Mouse (Mus musculus) limb, embryonic 12.5 days (tissue): ENCODE measurements around the gene Myf5. TPM values are rescaled to one million over a fixed set of nuclear protein-coding genes. Genes with fewer than 3 reads are reported as not detected.

ENCODE experiments used
- ATAC-seq: fragments of 200-750 bp; cut with Nextera tagmentation; 2 replicates; pipeline ENCODE4 v1.8.0; 2017; ENCODE audit warnings: low read depth, moderate TSS enrichment; ENCODE audit not compliant: insufficient number of reproducible peaks, insufficient read depth, low FRiP score, low TSS enrichment
- H3K27ac ChIP-seq: fragments of 300-500 bp; sonication (generic); 2 replicates; pipeline ENCODE4 v1.5.1; 2016; ENCODE audit warnings: mild to moderate bottlenecking, moderate library complexity
- H3K27me3 ChIP-seq: fragments of 300-500 bp; sonication (generic); 2 replicates; pipeline ENCODE4 v1.6.1; 2016; ENCODE audit warnings: mild to moderate bottlenecking, moderate library complexity
- H3K36me3 ChIP-seq: fragments of 300-500 bp; sonication (generic); 2 replicates; pipeline ENCODE4 v1.6.1; 2016; ENCODE audit warnings: mild to moderate bottlenecking, moderate library complexity
- H3K4me1 ChIP-seq: fragments of 300-500 bp; sonication (generic); replicated peaks from 2 replicates; pipeline ENCODE4 v1.6.1; 2016
- H3K4me2 ChIP-seq: fragments of 300-500 bp; sonication (generic); 2 replicates; pipeline ENCODE4 v1.6.1; 2016; ENCODE audit warnings: mild to moderate bottlenecking, moderate library complexity
- H3K4me3 ChIP-seq: fragments of 300-500 bp; sonication (generic); replicated peaks from 2 replicates; pipeline ENCODE4 v1.5.1; 2016; ENCODE audit warnings: mild to moderate bottlenecking
- H3K9ac ChIP-seq: fragments of 300-500 bp; sonication (generic); replicated peaks from 2 replicates; pipeline ENCODE4 v1.6.1; 2016; ENCODE audit warnings: mild to moderate bottlenecking, moderate library complexity
- H3K9me3 ChIP-seq: fragments of 300-500 bp; sonication (generic); 2 replicates; pipeline ENCODE4 v1.6.1; 2016; ENCODE audit warnings: mild to moderate bottlenecking, moderate library complexity
- WGBS: fragments of 180-500 bp; shearing (Covaris S2); methylation state at CpG from one replicate; pipeline ENCODE4 v1.1.7; 2016; 5-methylcytosine and 5-hydroxymethylcytosine counted together
- polyA plus RNA-seq: library from polyadenylated mRNA; unstranded; fragments of >200 nt; fragmentation: Nextera tagmentation; extraction: Ambion mirVana; gene quantifications from 2 replicates; pipeline ENCODE4 v1.2.1, GENCODE M21; 2016

Myf5 gene
- 13.3 and 14.2 TPM in 2 replicates for polyA plus RNA-seq

GRCm38 (mm10) chr10:107485870-107486269 is at the start of gene Myf5:
Myf5 (minus strand) TSS chr10:107486134.
- Histone ChIP-seq H3K9ac (no peak within 1 kb of the TSS), H3K36me3 (no peaks in the 10 kb centered on the region), H3K27me3 (peaks cover 32% of the 10 kb centered on the region), H3K4me1 (peaks cover 10% of the 10 kb centered on the region; the same call in 1 of the 2 replicates), H3K4me3 (peak within 1 kb of the TSS; percentile 18; the same call in 1 of the 2 replicates), H3K4me2 (peak within 1 kb of the TSS; percentile 9; the same call in 1 of the 2 replicates), H3K27ac (0 out of 2 replicates have a peak within 1 kb of the TSS, but pooled peaks have one; percentile 29), H3K9me3 (no peaks in the 10 kb centered on the region)
- WGBS, result 28% methylated on average over 8 of the region's 8 CpGs
- 0 out of 2 replicates have a peak, but pooled peaks have one; percentile 45 for ATAC-seq

GRCm38 (mm10) chr10:107528758-107529157 is 42.8 kb upstream of the Myf5 start:
- no peak overlapping the region for H3K27ac ChIP-seq
- WGBS, result 75% methylated on average over 1 of the region's 1 CpGs
- ATAC-seq, result no peak
- H3K27me3 ChIP-seq, result no peaks in the 10 kb centered on the region
- H3K36me3 ChIP-seq, result no peaks in the 10 kb centered on the region
- no peaks in the 10 kb centered on the region for H3K4me1 ChIP-seq
- H3K9me3 ChIP-seq, result no peaks in the 10 kb centered on the region
- H3K9ac ChIP-seq, result no peak overlapping the region
- H3K4me3 ChIP-seq, result no peak overlapping the region
- no peak overlapping the region for H3K4me2 ChIP-seq

- Histone ChIP-seq H3K9ac (no peak overlapping the region), H3K27ac (no peak overlapping the region), H3K36me3 (no peaks in the 10 kb centered on the region), H3K4me1 (no peaks in the 10 kb centered on the region), H3K4me3 (no peak overlapping the region), H3K4me2 (no peak overlapping the region), H3K27me3 (no peaks in the 10 kb centered on the region), H3K9me3 (no peaks in the 10 kb centered on the region)
- ATAC-seq, result no peak
- 75% methylated on average over 5 of the region's 5 CpGs for WGBS
These were observed 33.3 kb upstream of the Myf5 start for GRCm38 (mm10) chr10:107519216-107519615.

- H3K4me3 ChIP-seq, result no peak overlapping the region
- ATAC-seq, result no peak
- no peaks in the 10 kb centered on the region for H3K36me3 ChIP-seq
- H3K4me1 ChIP-seq, result no peaks in the 10 kb centered on the region
- no peak overlapping the region for H3K27ac ChIP-seq
- H3K27me3 ChIP-seq, result no peaks in the 10 kb centered on the region
- H3K9me3 ChIP-seq, result no peaks in the 10 kb centered on the region
- no peak overlapping the region for H3K9ac ChIP-seq
- WGBS, result 76% methylated on average over 7 of the region's 7 CpGs
- no peak overlapping the region for H3K4me2 ChIP-seq
These were observed 30.7 kb upstream of the Myf5 start for GRCm38 (mm10) chr10:107516641-107517040.

GRCm38 (mm10) chr10:107514735-107515134 is 28.8 kb upstream of the Myf5 start:
- H3K9ac ChIP-seq, result no peak overlapping the region
- WGBS, result 39% methylated on average over 7 of the region's 7 CpGs

GRCm38 (mm10) chr10:107506397-107506796 is 20.5 kb upstream of the Myf5 start:
- Histone ChIP-seq H3K4me3 (no peak overlapping the region), H3K27ac (no peak overlapping the region), H3K4me2 (no peak overlapping the region), H3K36me3 (no peaks in the 10 kb centered on the region), H3K27me3 (no peaks in the 10 kb centered on the region), H3K4me1 (no peaks in the 10 kb centered on the region), H3K9ac (no peak overlapping the region), H3K9me3 (no peaks in the 10 kb centered on the region)
- no peak for ATAC-seq
- 64% methylated on average over 2 of the region's 2 CpGs for WGBS

More at GRCm38 (mm10) chr10:107514735-107515134, 28.8 kb upstream of the Myf5 start:
- no peak for ATAC-seq
- Histone ChIP-seq H3K4me2 (no peak overlapping the region), H3K27ac (no peak overlapping the region), H3K36me3 (no peaks in the 10 kb centered on the region), H3K4me1 (no peaks in the 10 kb centered on the region), H3K27me3 (no peaks in the 10 kb centered on the region), H3K4me3 (no peak overlapping the region), H3K9me3 (no peaks in the 10 kb centered on the region)

GRCm38 (mm10) chr10:107503430-107503829 is 17.5 kb upstream of the Myf5 start:
- no peak for ATAC-seq
- WGBS, result 84% methylated on average over 4 of the region's 4 CpGs

GRCm38 (mm10) chr10:107502193-107502592 is 16.3 kb upstream of the Myf5 start:
- Histone ChIP-seq H3K4me1 (no peaks in the 10 kb centered on the region), H3K4me2 (no peak overlapping the region), H3K9me3 (no peaks in the 10 kb centered on the region), H3K27ac (no peak overlapping the region), H3K36me3 (no peaks in the 10 kb centered on the region), H3K9ac (no peak overlapping the region), H3K27me3 (no peaks in the 10 kb centered on the region), H3K4me3 (no peak overlapping the region)
- 87% methylated on average over 7 of the region's 7 CpGs for WGBS
- ATAC-seq, result no peak

More at GRCm38 (mm10) chr10:107503430-107503829, 17.5 kb upstream of the Myf5 start:
- no peaks in the 10 kb centered on the region for H3K4me1 ChIP-seq
- H3K27me3 ChIP-seq, result no peaks in the 10 kb centered on the region
- H3K27ac ChIP-seq, result no peak overlapping the region
- H3K36me3 ChIP-seq, result no peaks in the 10 kb centered on the region
- H3K4me2 ChIP-seq, result no peak overlapping the region
- H3K9me3 ChIP-seq, result no peaks in the 10 kb centered on the region
- no peak overlapping the region for H3K4me3 ChIP-seq
- no peak overlapping the region for H3K9ac ChIP-seq

- no peak overlapping the region for H3K4me2 ChIP-seq
- 81% methylated on average over 7 of the region's 7 CpGs for WGBS
- no peaks in the 10 kb centered on the region for H3K36me3 ChIP-seq
- H3K4me3 ChIP-seq, result no peak overlapping the region
- no peaks in the 10 kb centered on the region for H3K27me3 ChIP-seq
- H3K27ac ChIP-seq, result no peak overlapping the region
- no peak for ATAC-seq
- no peak overlapping the region for H3K9ac ChIP-seq
- H3K4me1 ChIP-seq, result no peaks in the 10 kb centered on the region
- H3K9me3 ChIP-seq, result no peaks in the 10 kb centered on the region
These were observed 13.7 kb upstream of the Myf5 start for GRCm38 (mm10) chr10:107499656-107500055.

- Histone ChIP-seq H3K9ac (no peak overlapping the region), H3K9me3 (no peaks in the 10 kb centered on the region), H3K27me3 (peaks cover 9% of the 10 kb centered on the region; the same call in 1 of the 2 replicates), H3K4me3 (no peak overlapping the region), H3K36me3 (no peaks in the 10 kb centered on the region), H3K27ac (no peak overlapping the region), H3K4me2 (no peak overlapping the region), H3K4me1 (peaks cover 15% of the 10 kb centered on the region)
- 90% methylated on average over 1 of the region's 1 CpGs for WGBS
- ATAC-seq, result no peak
These were observed 10.5 kb upstream of the Myf5 start for GRCm38 (mm10) chr10:107496402-107496801.

- no peak for ATAC-seq
- Histone ChIP-seq H3K36me3 (no peaks in the 10 kb centered on the region), H3K9me3 (no peaks in the 10 kb centered on the region), H3K4me1 (peaks cover 15% of the 10 kb centered on the region), H3K27me3 (peaks cover 9% of the 10 kb centered on the region; the same call in 1 of the 2 replicates), H3K4me2 (peak within 1 kb of the TSS; percentile 52), H3K27ac (no peak within 1 kb of the TSS), H3K4me3 (peak within 1 kb of the TSS; percentile 23; the same call in 1 of the 2 replicates), H3K9ac (no peak within 1 kb of the TSS; the same call in 1 of the 2 replicates)
- WGBS, result 83% methylated on average over 6 of the region's 6 CpGs
These were observed 8.6 kb upstream of the Myf5 start, which contains the start of gene Myf6 for GRCm38 (mm10) chr10:107494568-107494967. Myf6 (minus strand) TSS chr10:107494737.
